Mouse (Mus musculus) ES-Bruce4 (cell line): ENCODE data around the gene Axl. TPM values are rescaled to one million over a fixed set of nuclear protein-coding genes. Genes with fewer than 3 reads are reported as not detected.

ENCODE experiments used
- H3K27ac ChIP-seq: 2 replicates; pipeline ENCODE4 v1.5.1; 2012; ENCODE audit warnings: low read length, inconsistent platforms; ENCODE audit not compliant: insufficient read depth
- H3K27me3 ChIP-seq: 2 replicates; pipeline ENCODE4 v1.6.1; 2012; ENCODE audit warnings: mild to moderate bottlenecking, low read length, inconsistent platforms; ENCODE audit not compliant: control insufficient read depth, poor library complexity, insufficient read depth, severe bottlenecking
- H3K36me3 ChIP-seq: 2 replicates; pipeline ENCODE4 v1.6.1; 2012; ENCODE audit warnings: inconsistent platforms, mild to moderate bottlenecking, low read length, moderate library complexity; ENCODE audit not compliant: control insufficient read depth, poor library complexity, insufficient read depth, severe bottlenecking
- H3K4me1 ChIP-seq: one replicate; pipeline ENCODE4 v1.8.1; 2011; ENCODE audit warnings: low read length; ENCODE audit not compliant: control insufficient read depth, insufficient read depth
- H3K4me3 ChIP-seq: 2 replicates; pipeline ENCODE4 v1.5.1; 2011; ENCODE audit warnings: low read depth, mild to moderate bottlenecking, low read length
- H3K9ac ChIP-seq: 2 replicates; pipeline ENCODE4 v1.6.1; 2012; ENCODE audit warnings: low read depth, mild to moderate bottlenecking, inconsistent platforms; ENCODE audit not compliant: poor library complexity, severe bottlenecking
- H3K9me3 ChIP-seq: replicated peaks from 2 replicates; pipeline ENCODE4 v1.6.1; 2012; ENCODE audit warnings: mild to moderate bottlenecking, low read length, inconsistent platforms; ENCODE audit not compliant: control insufficient read depth, poor library complexity, insufficient read depth, severe bottlenecking
- CTCF ChIP-seq: IDR thresholded peaks from one replicate; pipeline ENCODE4 v1.8.1; 2011; ENCODE audit warnings: low read depth, low read length
- EP300 ChIP-seq: IDR thresholded peaks from 2 replicates; pipeline ENCODE4 v1.6.1; 2011; ENCODE audit warnings: low read depth, low read length; ENCODE audit not compliant: insufficient read depth
- POLR2A ChIP-seq: IDR thresholded peaks from one replicate; pipeline ENCODE4 v1.8.1; 2011; ENCODE audit warnings: low read length; ENCODE audit not compliant: insufficient read depth
- polyA plus RNA-seq: library from polyadenylated mRNA; stranded (reverse); fragments of >200 nt; gene quantifications from 2 replicates; pipeline ENCODE4 v1.2.4, GENCODE M21; 2011; ENCODE audit warnings: low read depth; ENCODE audit not compliant: missing spikeins, insufficient read depth, insufficient read length

The Axl gene
- polyA plus RNA-seq, 1 experiment: 16.4 TPM

DNA sequence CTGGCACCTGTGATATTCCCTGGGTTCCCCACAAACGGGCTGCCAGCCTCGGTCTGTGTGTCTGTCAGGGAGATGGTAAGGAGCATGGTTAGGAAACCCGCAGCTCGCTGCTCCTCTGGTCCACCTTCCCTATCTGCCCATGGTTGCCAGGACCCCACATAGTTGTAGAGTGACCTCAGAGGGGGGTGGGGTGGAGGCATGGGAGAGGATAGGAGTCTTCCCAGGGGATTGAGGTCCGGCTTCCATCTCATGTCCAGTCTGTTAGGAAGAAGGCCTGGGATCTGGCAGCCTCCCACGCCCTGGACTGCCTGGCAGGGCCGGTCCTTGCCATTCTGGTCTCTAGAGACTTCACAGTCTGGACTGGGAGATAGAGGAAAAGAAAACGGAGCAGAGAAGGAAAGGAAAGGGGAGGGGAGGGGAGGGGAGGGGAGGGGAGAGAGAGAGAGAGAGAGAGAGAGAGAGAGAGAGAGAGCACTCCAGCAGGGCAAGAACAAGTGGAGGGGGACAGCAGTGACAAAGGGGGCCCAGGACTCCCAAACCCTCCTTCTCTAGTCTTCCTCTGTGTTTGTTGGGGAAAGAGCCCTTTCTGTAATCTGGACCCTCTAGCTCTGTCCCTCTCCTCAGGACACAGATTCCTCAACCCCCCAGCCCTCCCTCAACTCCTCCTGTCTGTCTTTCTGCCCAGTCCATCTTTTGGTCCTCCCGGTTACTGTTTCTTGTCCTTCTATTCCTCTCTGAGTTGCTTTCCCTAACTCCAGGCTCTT lies 867 bp downstream of the Axl start:
- Histone ChIP-seq H3K9ac (peak overlapping the region; percentile 11), H3K27ac (no peak overlapping the region), H3K9me3 (no peaks in the 10 kb centered on the region), H3K4me1 (no peaks in the 10 kb centered on the region), H3K36me3 (no peaks in the 10 kb centered on the region), H3K27me3 (no peaks in the 10 kb centered on the region), H3K4me3 (no peak overlapping the region)
- no peak for TF ChIP-seq POLR2A
- no peak for TF ChIP-seq CTCF
- TF ChIP-seq EP300: no peak

- no peaks in the 10 kb centered on the region for H3K27me3 ChIP-seq
- peaks cover 2% of the 10 kb centered on the region for H3K4me1 ChIP-seq
- no peaks in the 10 kb centered on the region for H3K36me3 ChIP-seq
- H3K4me3 ChIP-seq: no peak overlapping the region
- no peak overlapping the region for H3K27ac ChIP-seq
- H3K9ac ChIP-seq: no peak overlapping the region
- H3K9me3 ChIP-seq: no peaks in the 10 kb centered on the region
- TF ChIP-seq CTCF (no peak), EP300 (no peak), POLR2A (no peak)
Observed at GRCm38 (mm10) chr7:25786974-25787373, 1.5 kb downstream of the Axl start.

- TF ChIP-seq CTCF: no peak
- no peak for TF ChIP-seq POLR2A
- TF ChIP-seq EP300: no peak
- no peak overlapping the region for H3K27ac ChIP-seq
- no peaks in the 10 kb centered on the region for H3K36me3 ChIP-seq
- H3K4me1 ChIP-seq: peaks cover 2% of the 10 kb centered on the region
- H3K9me3 ChIP-seq: no peaks in the 10 kb centered on the region
- H3K27me3 ChIP-seq: no peaks in the 10 kb centered on the region
- no peak overlapping the region for H3K9ac ChIP-seq
- no peak overlapping the region for H3K4me3 ChIP-seq
Observed at GRCm38 (mm10) chr7:25785752-25786151, 2.8 kb downstream of the Axl start.

GRCm38 (mm10) chr7:25784808-25785207 lies 3.7 kb downstream of the Axl start:
- Histone ChIP-seq H3K9ac (no peak overlapping the region), H3K4me1 (peaks cover 2% of the 10 kb centered on the region), H3K9me3 (no peaks in the 10 kb centered on the region), H3K36me3 (no peaks in the 10 kb centered on the region), H3K27me3 (no peaks in the 10 kb centered on the region), H3K4me3 (no peak overlapping the region), H3K27ac (no peak overlapping the region)
- no peak for TF ChIP-seq EP300
- no peak for TF ChIP-seq POLR2A
- TF ChIP-seq CTCF: no peak

DNA sequence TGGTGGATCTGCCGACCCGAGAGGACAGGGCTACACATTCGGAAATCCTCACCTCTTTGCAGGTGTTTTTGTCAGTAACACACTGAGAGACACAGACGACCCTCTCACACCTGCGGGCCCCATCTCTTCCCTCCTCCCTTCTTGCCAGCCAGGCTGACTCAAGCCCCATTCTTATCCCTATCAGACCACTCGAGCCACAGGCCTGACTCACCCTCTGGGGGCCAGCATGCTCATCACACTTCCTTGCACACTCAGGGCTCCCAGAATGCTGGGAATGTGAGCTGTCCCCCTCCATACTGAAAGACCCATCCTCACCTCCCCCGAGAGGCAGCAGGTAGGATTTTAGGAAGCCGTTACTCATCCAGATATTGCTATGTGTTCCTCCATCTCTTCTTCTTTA lies 4.8 kb downstream of the Axl start:
- Histone ChIP-seq H3K9ac (no peak overlapping the region), H3K4me3 (no peak overlapping the region), H3K36me3 (no peaks in the 10 kb centered on the region), H3K27ac (no peak overlapping the region), H3K9me3 (no peaks in the 10 kb centered on the region), H3K27me3 (no peaks in the 10 kb centered on the region), H3K4me1 (peaks cover 2% of the 10 kb centered on the region)
- no peak for TF ChIP-seq POLR2A
- no peak for TF ChIP-seq CTCF
- no peak for TF ChIP-seq EP300

GRCm38 (mm10) chr7:25782744-25783143 lies 5.8 kb downstream of the Axl start:
- H3K4me3 ChIP-seq: no peak overlapping the region
- H3K27me3 ChIP-seq: no peaks in the 10 kb centered on the region
- TF ChIP-seq CTCF: no peak
- H3K4me1 ChIP-seq: peaks cover 2% of the 10 kb centered on the region
- H3K27ac ChIP-seq: no peak overlapping the region
- H3K9me3 ChIP-seq: no peaks in the 10 kb centered on the region
- H3K9ac ChIP-seq: no peak overlapping the region
- no peaks in the 10 kb centered on the region for H3K36me3 ChIP-seq
